Mouse (Mus musculus): ENCODE measurements around the gene Srek1ip1. TPM values are rescaled to one million over a fixed set of nuclear protein-coding genes. Genes with fewer than 3 reads are reported as not detected.

Srek1ip1 gene
- total and polyA plus RNA-seq, 3 experiments = 10.7 to 26.1 TPM; not detected in 1

GRCm38 (mm10) chr13:104837628-104838027 lies 45.3 kb downstream of the Srek1ip1 start:
- Histone ChIP-seq H3K9me3 (replicated peaks; ENCODE audit: insufficient read depth, low read length) (no peaks in the 10 kb centered on the region), H3K4me3 (ENCODE audit: control insufficient read depth in 1 of 2, insufficient read depth in 1 of 2, low read depth in 2 of 2, low read length in 2 of 2) (no peak overlapping the region), H3K4me1 (ENCODE audit: control insufficient read depth in 1 of 2, insufficient read depth in 2 of 2, low read length in 2 of 2) (no peaks in the 10 kb centered on the region), H3K27ac (ENCODE audit: control insufficient read depth, low read depth, low read length) (no peak overlapping the region), H3K79me2 (ENCODE audit: control insufficient read depth, insufficient read depth, low read length, poor library complexity) (no peaks in the 10 kb centered on the region), H3K36me3 (ENCODE audit: control insufficient read depth in 1 of 2, insufficient read depth in 2 of 2, low read length in 2 of 2) (peaks cover 0 to 4% of the 10 kb centered on the region in 2 experiments; a peak in 2 of 4 replicates), H3K9ac (ENCODE audit: control insufficient read depth, low read depth, low read length, poor library complexity, severe bottlenecking) (no peak overlapping the region), H3K27me3 (ENCODE audit: control insufficient read depth in 1 of 2, insufficient read depth in 2 of 2, low read length in 2 of 2) (no peaks in the 10 kb centered on the region)
- TF ChIP-seq EP300 (IDR thresholded peaks at IDR 0.05; ENCODE audit: low read depth in 1 of 2, low read length in 2 of 2) = no peak
- no peak for TF ChIP-seq MAZ (IDR thresholded peaks at IDR 0.05; ENCODE audit: low read depth, low read length)
- no peak for TF ChIP-seq MXI1 (IDR thresholded peaks at IDR 0.05; ENCODE audit: low read depth, low read length)
- TF ChIP-seq MEF2A (IDR thresholded peaks at IDR 0.05; ENCODE audit: extremely low read depth, insufficient replicate concordance, low read depth, low read length, poor library complexity, severe bottlenecking) = no peak
- TF ChIP-seq UBTF (IDR thresholded peaks at IDR 0.05; ENCODE audit: borderline replicate concordance, insufficient read depth, low read depth, low read length) = no peak
- TF ChIP-seq TCF12 (IDR thresholded peaks at IDR 0.05; ENCODE audit: low read depth, low read length) = no peak
- TF ChIP-seq CHD2 (IDR thresholded peaks at IDR 0.05; ENCODE audit: low read length) = no peak
- TF ChIP-seq USF2 (IDR thresholded peaks at IDR 0.05; ENCODE audit: borderline replicate concordance in 1 of 2, insufficient read depth in 1 of 2, low read depth in 1 of 2, low read length in 2 of 2) = no peak
- TF ChIP-seq HCFC1 (IDR thresholded peaks at IDR 0.05; ENCODE audit: low read depth, low read length) = no peak
- no peak for DNase-seq (ENCODE audit: low read depth, low spot score)

GRCm38 (mm10) chr13:104841937-104842336 lies 49.7 kb downstream of the Srek1ip1 start:
- 0 out of 2 replicates have a peak, but pooled peaks have one; percentile 28 for TF ChIP-seq POLR2AphosphoS2 (IDR thresholded peaks at IDR 0.05; ENCODE audit: low read length)
- no peak for TF ChIP-seq CHD1 (IDR thresholded peaks at IDR 0.05; ENCODE audit: low read depth, low read length)
- H3K9me3 ChIP-seq (replicated peaks; ENCODE audit: insufficient read depth, low read length) = no peaks in the 10 kb centered on the region
- H3K4me1 ChIP-seq (ENCODE audit: control insufficient read depth in 1 of 2, insufficient read depth in 2 of 2, low read length in 2 of 2) = no peaks in the 10 kb centered on the region
- H3K27ac ChIP-seq (ENCODE audit: control insufficient read depth, low read depth, low read length) = no peak overlapping the region
- no peaks in the 10 kb centered on the region for H3K27me3 ChIP-seq (ENCODE audit: control insufficient read depth in 1 of 2, insufficient read depth in 2 of 2, low read length in 2 of 2)
- no peaks in the 10 kb centered on the region for H3K79me2 ChIP-seq (ENCODE audit: control insufficient read depth, insufficient read depth, low read length, poor library complexity)
- no peak overlapping the region for H3K4me3 ChIP-seq (ENCODE audit: control insufficient read depth in 1 of 2, insufficient read depth in 1 of 2, low read depth in 2 of 2, low read length in 2 of 2)
- H3K9ac ChIP-seq (ENCODE audit: control insufficient read depth, low read depth, low read length, poor library complexity, severe bottlenecking) = no peak overlapping the region
- peaks cover 0 to 1% of the 10 kb centered on the region in 2 experiments; a peak in 1 of 4 replicates for H3K36me3 ChIP-seq (ENCODE audit: control insufficient read depth in 1 of 2, insufficient read depth in 2 of 2, low read length in 2 of 2)
- no peak for DNase-seq (ENCODE audit: low read depth, low spot score)

- Histone ChIP-seq H3K4me3 (ENCODE audit: control insufficient read depth in 1 of 2, insufficient read depth in 1 of 2, low read depth in 2 of 2, low read length in 2 of 2) (no peak overlapping the region), H3K27me3 (ENCODE audit: control insufficient read depth in 1 of 2, insufficient read depth in 2 of 2, low read length in 2 of 2) (no peaks in the 10 kb centered on the region), H3K9me3 (replicated peaks; ENCODE audit: insufficient read depth, low read length) (no peaks in the 10 kb centered on the region), H3K36me3 (ENCODE audit: control insufficient read depth in 1 of 2, insufficient read depth in 2 of 2, low read length in 2 of 2) (peaks cover 0 to under 1% of the 10 kb centered on the region in 2 experiments; a peak in 1 of 4 replicates), H3K4me1 (ENCODE audit: control insufficient read depth in 1 of 2, insufficient read depth in 2 of 2, low read length in 2 of 2) (no peaks in the 10 kb centered on the region), H3K27ac (ENCODE audit: control insufficient read depth, low read depth, low read length) (no peak overlapping the region), H3K79me2 (ENCODE audit: control insufficient read depth, insufficient read depth, low read length, poor library complexity) (no peaks in the 10 kb centered on the region), H3K9ac (ENCODE audit: control insufficient read depth, low read depth, low read length, poor library complexity, severe bottlenecking) (no peak overlapping the region)
- no peak for DNase-seq (ENCODE audit: low read depth, low spot score)
- TF ChIP-seq MAFK (IDR thresholded peaks at IDR 0.05; ENCODE audit: borderline replicate concordance, low read depth, low read length) = peak; percentile 16; the same call in 1 of the 2 replicates
- TF ChIP-seq POLR2AphosphoS2 (IDR thresholded peaks at IDR 0.05; ENCODE audit: low read length) = no peak
Observed at GRCm38 (mm10) chr13:104843295-104844089, 51.2 kb downstream of the Srek1ip1 start.
